Mouse (Mus musculus): ENCODE results near the gene Shc1.
A peak's percentile ranks its signal among the peaks of the same experiment; 100 is the strongest.

DNA sequence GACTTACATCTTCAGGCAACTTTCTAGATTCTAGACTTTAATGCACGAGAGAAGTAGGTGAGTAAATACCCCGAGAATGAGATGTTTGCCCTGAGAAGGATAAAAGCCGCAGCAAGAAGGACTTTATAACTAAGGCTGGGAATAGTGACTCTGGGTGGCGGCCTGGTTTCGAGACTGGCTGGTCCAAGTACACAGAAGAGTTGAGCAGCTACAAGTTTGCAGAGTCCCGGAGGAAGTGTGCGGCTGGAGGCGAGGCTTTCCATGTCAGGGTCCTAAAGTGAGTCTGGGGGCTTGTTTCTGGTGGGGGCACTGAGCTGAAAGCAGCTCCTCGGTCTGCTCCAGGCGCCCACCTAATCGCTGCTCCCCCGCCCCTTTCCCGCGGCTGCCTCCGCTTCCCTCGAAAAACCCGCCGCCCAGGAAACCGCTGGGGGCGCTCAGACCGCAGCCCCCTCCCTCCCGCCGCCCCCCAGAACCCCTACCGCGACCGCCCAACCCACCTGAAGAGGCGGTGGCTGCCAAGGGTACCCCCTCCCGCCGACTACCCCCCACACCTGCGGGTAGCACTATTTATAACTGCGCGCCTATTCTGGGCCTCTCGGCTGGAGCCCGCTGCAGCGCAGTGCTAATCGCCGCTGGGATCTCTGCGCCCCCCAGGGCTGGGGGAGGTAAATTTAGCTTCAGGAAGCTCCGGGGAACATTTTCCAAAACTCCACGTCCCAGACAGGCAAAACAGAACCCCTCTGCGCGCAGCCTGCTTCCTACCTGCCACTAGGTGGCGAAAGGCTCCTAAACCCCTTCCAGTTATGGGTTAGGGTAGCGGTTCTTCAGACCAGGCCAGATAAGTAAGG, 22.2 kb upstream of the Shc1 start:
- peak; percentile 57; the same call in 1 of the 2 replicates for TF ChIP-seq GATA1 (IDR thresholded peaks at IDR 0.05; ENCODE audit: low read length)
- TF ChIP-seq TAL1 (IDR thresholded peaks at IDR 0.05; ENCODE audit: low read length): no peak
